Mouse (Mus musculus): ENCODE data around the gene Sars.

Sars gene

GRCm38 (mm10) chr3:108386186-108386585 lies 58.8 kb downstream of the Sars start:
- DNase-seq = no peak

- DNase-seq = no peak
These were observed 60.6 kb downstream of the Sars start for GRCm38 (mm10) chr3:108384425-108384824.

- peak; percentile 81 for DNase-seq
These were observed 61.3 kb downstream of the Sars start, which contains the start of gene Psrc1 for GRCm38 (mm10) chr3:108383485-108384354. Psrc1 (plus strand) TSS chr3:108383839.

GRCm38 (mm10) chr3:108381945-108382875 lies 62.8 kb downstream of the Sars start:
- DNase-seq = peak; percentile 15

GRCm38 (mm10) chr3:108380695-108381094 lies 64.3 kb downstream of the Sars start:
- no peak for DNase-seq

GRCm38 (mm10) chr3:108378875-108379663 lies 65.9 kb downstream of the Sars start:
- DNase-seq = no peak
